Mouse (Mus musculus): ENCODE measurements around the gene Ano6. TPM values are rescaled to one million over a fixed set of nuclear protein-coding genes. Genes with fewer than 3 reads are reported as not detected.

The Ano6 gene
- total and polyA plus RNA-seq, 3 experiments, result 14.9 to 27.0 (median 18.4) TPM

DNA sequence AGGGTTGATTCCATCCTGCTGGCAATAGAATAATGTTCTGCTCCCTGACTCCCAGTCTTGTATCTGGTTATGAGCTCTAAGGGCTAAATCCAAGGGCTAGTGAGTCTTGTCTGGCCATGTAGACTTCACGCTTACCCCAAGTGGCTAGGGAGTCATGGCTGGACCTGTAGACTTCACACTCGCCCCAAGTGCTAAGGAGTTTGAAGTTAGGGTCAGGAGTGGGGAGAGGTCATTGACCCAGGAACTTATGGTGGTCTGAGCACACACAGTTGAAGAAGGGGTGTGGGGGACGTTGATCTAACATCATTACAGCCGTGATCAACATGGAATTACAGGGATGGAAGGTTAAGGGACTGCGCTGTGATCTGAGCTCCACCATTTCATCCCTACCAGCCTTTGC is 79.0 kb downstream of the Ano6 start:
- Histone ChIP-seq H3K4me2 (ENCODE audit: insufficient read depth, low read depth, poor library complexity, severe bottlenecking) (no peak overlapping the region), H3K79me2 (replicated peaks; ENCODE audit: control insufficient read depth, extremely low read depth, insufficient read depth, poor library complexity, severe bottlenecking) (no peaks in the 10 kb centered on the region), H3K4me3 (replicated peaks in 1 of 3; ENCODE audit: low read depth in 2 of 3, low read length in 2 of 3, poor library complexity in 1 of 3) (no peak overlapping the region), H3K36me3 (replicated peaks in 1 of 2; ENCODE audit: control insufficient read depth in 1 of 2, insufficient read depth in 1 of 2, low read length in 1 of 2) (peaks cover 4 to 53% of the 10 kb centered on the region in 2 experiments), H3K4me1 (ENCODE audit: control insufficient read depth in 1 of 2, insufficient read depth in 2 of 2) (peaks cover 0 to 4% of the 10 kb centered on the region in 2 experiments; a peak in 2 of 4 replicates), H3K27me3 (replicated peaks) (no peaks in the 10 kb centered on the region), H3K9me3 (replicated peaks; ENCODE audit: low read length) (peaks cover 2% of the 10 kb centered on the region), H3K9ac (ENCODE audit: insufficient read depth, low read depth) (no peak overlapping the region), H3K27ac (ENCODE audit: insufficient read depth, low read depth) (no peak overlapping the region)
- TF ChIP-seq CHD2 (IDR thresholded peaks at IDR 0.05; ENCODE audit: low read length) (no peak), ZKSCAN1 (IDR thresholded peaks at IDR 0.05; ENCODE audit: borderline replicate concordance, low read depth, low read length) (no peak), CTCF (conservative IDR thresholded peaks at IDR 0.05 in 1 of 2, IDR thresholded peaks at IDR 0.05 in 1 of 2; ENCODE audit: low read depth in 2 of 2, low read length in 2 of 2) (no peak), RCOR1 (conservative IDR thresholded peaks at IDR 0.05; ENCODE audit: low read depth, low read length) (no peak), MYC (IDR thresholded peaks at IDR 0.05; ENCODE audit: low read depth, low read length) (no peak), MXI1 (IDR thresholded peaks at IDR 0.05; ENCODE audit: low read depth, low read length) (no peak), KAT2A (IDR thresholded peaks at IDR 0.05; ENCODE audit: insufficient replicate concordance, low read length) (no peak), RAD21 (IDR thresholded peaks at IDR 0.05; ENCODE audit: low read depth, low read length) (no peak), USF2 (conservative IDR thresholded peaks at IDR 0.05; ENCODE audit: low read depth, low read length) (no peak), E2F4 (IDR thresholded peaks at IDR 0.05; ENCODE audit: insufficient replicate concordance, low read depth, low read length) (no peak), POLR2AphosphoS2 (IDR thresholded peaks at IDR 0.05; ENCODE audit: low read depth, low read length) (no peak), ZNF384 (IDR thresholded peaks at IDR 0.05; ENCODE audit: low read depth, low read length) (no peak), JUND (conservative IDR thresholded peaks at IDR 0.05; ENCODE audit: low read depth, low read length) (no peak), JUN (IDR thresholded peaks at IDR 0.05; ENCODE audit: insufficient read depth, low read depth, low read length) (no peak), MAX (IDR thresholded peaks at IDR 0.05; ENCODE audit: low read length) (no peak)
- DNase-seq (ENCODE audit: extremely low read depth), result no peak
- dilution Hi-C loops (cut with MboI; ENCODE audit: extremely low pct_ligation_motif_present, extremely low pct_unique_long_range_greater_than_20kb, low sequenced_read_pairs), result no loop called here
- in situ Hi-C loops (cut with MboI; ENCODE audit: low pct_ligation_motif_present, low pct_unique_long_range_greater_than_20kb, low sequenced_read_pairs), result no loop called here

DNA sequence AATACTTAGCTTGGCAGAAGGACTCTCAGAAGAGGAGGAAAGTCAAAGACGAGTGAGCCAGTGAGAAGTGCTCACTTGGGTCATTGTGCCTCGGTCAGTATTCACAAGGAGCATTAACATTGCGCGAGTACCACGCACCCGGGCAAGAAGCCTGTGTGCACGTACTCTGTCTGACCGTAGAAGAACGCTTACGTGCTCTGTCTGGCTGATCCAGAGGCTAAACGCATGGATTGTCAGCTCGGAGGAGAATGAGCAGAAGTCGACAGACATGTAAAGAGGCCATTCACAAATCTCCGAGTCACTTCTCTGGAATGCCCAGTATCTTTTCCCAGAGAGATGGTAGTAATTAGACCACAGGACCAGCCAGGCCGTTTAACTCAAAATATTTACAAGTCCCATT is 81.0 kb downstream of the Ano6 start:
- no peak overlapping the region for H3K4me2 ChIP-seq (ENCODE audit: insufficient read depth, low read depth, poor library complexity, severe bottlenecking)
- dilution Hi-C loops (cut with MboI; ENCODE audit: extremely low pct_ligation_motif_present, extremely low pct_unique_long_range_greater_than_20kb, low sequenced_read_pairs) (no loop called here), in situ Hi-C loops (cut with MboI; ENCODE audit: low pct_ligation_motif_present, low pct_unique_long_range_greater_than_20kb, low sequenced_read_pairs) (no loop called here)
- no peak overlapping the region for H3K27ac ChIP-seq (ENCODE audit: insufficient read depth, low read depth)
- peaks cover 0 to 4% of the 10 kb centered on the region in 2 experiments; a peak in 2 of 4 replicates for H3K4me1 ChIP-seq (ENCODE audit: control insufficient read depth in 1 of 2, insufficient read depth in 2 of 2)
- peaks cover 4 to 50% of the 10 kb centered on the region in 2 experiments for H3K36me3 ChIP-seq (replicated peaks in 1 of 2; ENCODE audit: control insufficient read depth in 1 of 2, insufficient read depth in 1 of 2, low read length in 1 of 2)
- no peak overlapping the region for H3K4me3 ChIP-seq (replicated peaks in 1 of 3; ENCODE audit: low read depth in 2 of 3, low read length in 2 of 3, poor library complexity in 1 of 3)
- no peak for TF ChIP-seq SMC3 (IDR thresholded peaks at IDR 0.05; ENCODE audit: low read depth, low read length)
- H3K9ac ChIP-seq (ENCODE audit: insufficient read depth, low read depth), result no peak overlapping the region
- DNase-seq (ENCODE audit: extremely low read depth), result no peak
- no peaks in the 10 kb centered on the region for H3K27me3 ChIP-seq (replicated peaks)
- no peaks in the 10 kb centered on the region for H3K9me3 ChIP-seq (replicated peaks; ENCODE audit: low read length)
- no peaks in the 10 kb centered on the region for H3K79me2 ChIP-seq (replicated peaks; ENCODE audit: control insufficient read depth, extremely low read depth, insufficient read depth, poor library complexity, severe bottlenecking)

Measured in CH12.LX (cell line).